Mouse (Mus musculus): ENCODE measurements around the gene Irf8. TPM values are rescaled to one million over a fixed set of nuclear protein-coding genes. Genes with fewer than 3 reads are reported as not detected.

The Irf8 gene
- polyA plus RNA-seq, 1 experiment from 2014 or later, result 4.6 TPM

DNA sequence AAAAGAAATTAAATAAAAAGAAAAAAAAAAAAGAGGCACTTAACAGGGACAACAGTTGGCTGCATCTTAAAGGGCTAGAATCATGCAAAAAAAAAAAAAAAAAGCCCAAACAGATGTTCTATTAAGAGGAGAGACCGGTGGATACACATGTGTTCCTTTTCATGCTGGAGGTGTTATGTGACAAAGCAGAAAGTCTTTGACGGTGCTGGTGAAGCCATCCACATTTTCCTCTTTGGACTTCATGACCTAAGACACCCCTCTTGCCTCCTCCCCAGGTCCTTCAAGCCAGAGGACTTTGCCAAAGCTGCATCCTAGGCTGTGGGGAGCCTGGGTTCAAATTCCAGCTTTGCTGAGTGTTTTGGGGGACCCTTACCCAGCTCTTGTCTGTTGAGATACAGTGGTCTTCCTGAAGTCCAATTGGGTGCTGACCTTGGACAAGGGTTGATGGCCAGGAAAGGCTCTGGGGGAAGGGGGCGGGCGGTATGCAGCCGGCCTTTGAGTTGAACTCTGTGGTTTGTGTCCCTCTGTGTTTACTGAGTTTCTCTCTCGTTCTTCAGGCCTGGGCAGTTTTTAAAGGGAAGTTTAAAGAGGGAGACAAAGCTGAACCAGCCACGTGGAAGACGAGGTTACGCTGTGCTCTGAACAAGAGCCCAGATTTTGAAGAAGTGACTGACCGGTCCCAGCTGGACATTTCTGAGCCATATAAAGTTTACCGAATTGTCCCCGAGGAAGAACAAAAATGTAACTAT is 7.2 kb downstream of the Irf8 start:
- no peak overlapping the region for H3K27ac ChIP-seq (replicated peaks)
- no peak overlapping the region for H3K4me3 ChIP-seq
- H3K9me3 ChIP-seq, result no peaks in the 10 kb centered on the region
- peaks cover 24% of the 10 kb centered on the region for H3K4me1 ChIP-seq
- no peak for DNase-seq (ENCODE audit: low spot score)
- WGBS, result 71% methylated on average over 12 of the region's 12 CpGs
- H3K27me3 ChIP-seq (replicated peaks; ENCODE audit: low read depth, poor library complexity, severe bottlenecking), result peaks cover 47% of the 10 kb centered on the region
- no peaks in the 10 kb centered on the region for H3K36me3 ChIP-seq (replicated peaks)

DNA sequence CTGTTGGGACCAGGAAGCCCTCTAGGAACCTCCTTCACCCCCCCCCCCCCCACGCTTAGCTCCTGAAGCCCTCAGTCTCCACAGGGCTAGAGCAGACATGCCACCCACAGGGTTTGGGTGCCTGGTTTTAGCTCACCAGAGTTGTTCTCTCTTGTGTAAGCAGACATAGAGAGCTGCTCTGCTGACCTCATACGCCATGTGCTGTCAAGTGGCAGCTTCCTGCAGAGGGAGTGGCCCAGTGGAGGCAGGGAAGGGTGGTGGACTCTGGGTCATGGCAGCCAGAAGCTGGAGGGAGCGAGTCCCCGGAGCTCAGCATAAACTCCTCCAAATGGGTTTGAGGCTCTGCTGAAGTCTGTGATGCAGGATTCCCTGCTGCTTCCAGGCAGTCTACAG is 7.7 kb downstream of the Irf8 start:
- Histone ChIP-seq H3K9me3 (no peaks in the 10 kb centered on the region), H3K36me3 (replicated peaks) (no peaks in the 10 kb centered on the region), H3K27me3 (replicated peaks; ENCODE audit: low read depth, poor library complexity, severe bottlenecking) (peaks cover 42% of the 10 kb centered on the region), H3K4me1 (peaks cover 24% of the 10 kb centered on the region), H3K4me3 (no peak overlapping the region), H3K27ac (replicated peaks) (peak overlapping the region; percentile 11)
- DNase-seq (ENCODE audit: low spot score), result no peak
- WGBS, result 62% methylated on average over 4 of the region's 4 CpGs

DNA sequence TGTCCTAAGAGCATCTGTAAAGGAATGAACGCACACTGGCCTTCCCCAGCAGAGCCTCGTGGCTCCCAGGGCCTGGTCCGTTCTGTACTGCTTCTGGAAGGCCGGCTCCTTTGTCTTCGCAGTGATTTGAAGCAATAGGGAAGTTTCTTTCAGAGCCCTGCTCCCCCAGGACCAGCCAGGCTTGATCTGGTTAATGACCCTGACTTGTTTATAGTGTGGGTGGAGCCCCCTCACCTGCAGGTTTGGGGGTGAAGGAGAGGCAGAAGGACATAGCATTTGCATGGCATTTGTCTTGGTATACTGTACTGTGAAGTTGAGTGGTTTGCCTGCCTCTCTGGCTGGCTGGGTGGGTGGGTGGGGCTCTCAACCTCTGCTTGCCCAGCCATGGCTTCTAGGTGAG is 8.3 kb downstream of the Irf8 start:
- Histone ChIP-seq H3K27ac (replicated peaks) (peak overlapping the region; percentile 11; the same call in 1 of the 2 replicates), H3K4me1 (peaks cover 24% of the 10 kb centered on the region), H3K27me3 (replicated peaks; ENCODE audit: low read depth, poor library complexity, severe bottlenecking) (peaks cover 36% of the 10 kb centered on the region), H3K9me3 (no peaks in the 10 kb centered on the region), H3K36me3 (replicated peaks) (no peaks in the 10 kb centered on the region), H3K4me3 (no peak overlapping the region)
- DNase-seq (ENCODE audit: low spot score), result no peak
- 79% methylated on average over 5 of the region's 5 CpGs for WGBS

DNA sequence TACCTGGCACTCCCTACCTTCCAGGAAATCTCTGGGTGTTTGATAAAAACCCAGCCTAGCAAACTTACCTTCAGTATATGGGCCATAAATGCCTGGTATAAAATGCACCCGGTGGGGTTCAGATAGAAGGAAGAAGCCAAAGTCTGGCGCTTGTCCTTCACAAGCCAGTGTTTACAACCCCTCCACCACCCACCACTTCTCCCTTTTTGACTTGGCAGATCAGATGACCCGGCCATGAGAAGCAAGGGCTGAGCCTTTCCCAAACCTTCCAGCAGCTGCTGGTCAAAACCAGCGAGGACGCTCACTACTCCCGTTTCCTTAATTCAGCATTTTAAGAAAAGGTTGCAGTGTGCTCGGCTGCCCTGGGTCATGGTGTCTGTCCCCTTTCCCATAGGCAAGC is 9.1 kb downstream of the Irf8 start:
- no peak for DNase-seq (ENCODE audit: low spot score)
- Histone ChIP-seq H3K4me3 (no peak overlapping the region), H3K27me3 (replicated peaks; ENCODE audit: low read depth, poor library complexity, severe bottlenecking) (peaks cover 31% of the 10 kb centered on the region), H3K4me1 (peaks cover 24% of the 10 kb centered on the region), H3K36me3 (replicated peaks) (no peaks in the 10 kb centered on the region), H3K27ac (replicated peaks) (no peak overlapping the region), H3K9me3 (no peaks in the 10 kb centered on the region)
- WGBS, result 75% methylated on average over 7 of the region's 7 CpGs

DNA sequence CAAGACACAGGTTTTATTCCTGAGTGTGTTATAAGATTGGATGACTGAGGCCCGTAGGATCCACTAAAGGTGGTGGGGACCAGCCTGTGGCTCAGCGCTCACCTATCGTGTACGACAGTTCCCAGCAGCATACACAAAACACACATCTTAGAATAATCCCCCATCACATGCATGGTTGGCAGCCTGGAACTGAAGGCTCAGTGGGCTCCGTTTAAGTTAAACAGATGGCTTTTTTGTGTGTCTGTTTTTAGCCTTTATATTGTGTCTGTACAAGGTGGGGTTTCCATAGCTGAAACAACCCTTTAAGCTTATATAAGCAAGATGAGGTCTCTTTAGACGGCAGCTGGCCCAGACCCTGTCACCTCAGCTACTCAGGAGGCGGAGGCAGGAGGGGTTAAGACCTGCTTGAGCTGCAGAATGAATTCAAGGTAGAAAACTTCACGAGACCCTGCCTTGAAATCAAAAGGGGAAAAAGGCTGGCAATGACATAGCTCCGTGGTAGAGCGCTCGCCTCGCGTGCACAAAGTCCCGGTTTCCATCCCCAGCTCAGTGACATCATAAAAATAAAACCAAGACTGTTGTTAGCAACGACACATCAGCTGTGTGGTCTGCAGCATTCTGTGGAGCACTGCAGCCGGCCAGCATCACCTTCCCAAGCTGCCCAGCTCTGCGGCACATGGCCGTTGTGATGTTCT is 10.0 kb downstream of the Irf8 start:
- Histone ChIP-seq H3K4me1 (peaks cover 32% of the 10 kb centered on the region), H3K27ac (replicated peaks) (no peak overlapping the region), H3K36me3 (replicated peaks) (no peaks in the 10 kb centered on the region), H3K9me3 (no peaks in the 10 kb centered on the region), H3K4me3 (no peak overlapping the region), H3K27me3 (replicated peaks; ENCODE audit: low read depth, poor library complexity, severe bottlenecking) (peaks cover 31% of the 10 kb centered on the region)
- DNase-seq (ENCODE audit: low spot score), result no peak
- 75% methylated on average over 18 of the region's 18 CpGs for WGBS

DNA sequence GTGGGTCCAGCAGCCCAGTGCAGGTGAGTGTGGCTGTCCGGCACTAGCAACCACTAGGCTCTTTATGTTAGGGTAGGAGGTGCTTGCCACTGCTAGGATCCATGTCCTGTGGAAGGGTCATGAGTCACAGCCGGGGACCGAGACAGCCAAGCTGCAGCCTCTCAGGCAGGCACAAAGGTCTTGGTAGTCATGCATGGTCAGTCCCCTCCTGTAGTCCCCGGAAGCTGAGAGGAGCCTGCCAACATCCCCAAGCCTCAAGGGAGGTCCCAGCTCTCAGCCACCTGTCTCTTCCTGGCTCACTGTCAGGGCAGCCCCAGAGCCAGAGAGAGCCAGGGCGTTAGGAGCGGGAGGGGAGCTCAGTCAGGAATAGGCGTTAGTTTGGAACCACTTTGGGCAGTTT is 11.1 kb downstream of the Irf8 start:
- peaks cover 31% of the 10 kb centered on the region for H3K27me3 ChIP-seq (replicated peaks; ENCODE audit: low read depth, poor library complexity, severe bottlenecking)
- H3K9me3 ChIP-seq, result no peaks in the 10 kb centered on the region
- no peak overlapping the region for H3K27ac ChIP-seq (replicated peaks)
- peaks cover 43% of the 10 kb centered on the region for H3K4me1 ChIP-seq
- DNase-seq (ENCODE audit: low spot score), result no peak
- H3K4me3 ChIP-seq, result no peak overlapping the region
- no peaks in the 10 kb centered on the region for H3K36me3 ChIP-seq (replicated peaks)
- WGBS, result 83% methylated on average over 7 of the region's 7 CpGs

DNA sequence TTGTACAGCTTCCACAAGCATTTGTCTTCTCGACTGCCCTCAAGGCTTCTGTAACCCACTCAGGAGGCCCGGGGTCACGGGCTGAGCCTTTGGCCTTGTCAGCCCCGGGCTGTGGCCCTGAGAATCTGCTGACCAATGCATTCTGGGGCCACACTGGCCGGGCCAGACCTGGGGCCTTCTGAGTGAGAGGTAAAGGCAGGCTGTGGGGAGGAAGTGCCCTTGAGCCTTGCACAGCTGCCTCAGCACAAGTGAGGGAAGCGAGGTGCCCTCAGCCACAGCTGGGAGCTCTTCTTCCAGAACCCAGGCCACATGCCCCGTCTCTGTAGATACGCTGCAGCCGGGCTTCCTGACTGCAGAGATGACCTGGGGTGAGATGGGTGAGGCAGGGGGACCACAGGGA is 14.5 kb downstream of the Irf8 start:
- H3K4me3 ChIP-seq, result no peak overlapping the region
- peaks cover 51% of the 10 kb centered on the region for H3K4me1 ChIP-seq
- peaks cover 32% of the 10 kb centered on the region for H3K27me3 ChIP-seq (replicated peaks; ENCODE audit: low read depth, poor library complexity, severe bottlenecking)
- no peak overlapping the region; the same call in 1 of the 2 replicates for H3K27ac ChIP-seq (replicated peaks)
- no peaks in the 10 kb centered on the region for H3K9me3 ChIP-seq
- 75% methylated on average over 9 of the region's 9 CpGs for WGBS
- H3K36me3 ChIP-seq (replicated peaks), result no peaks in the 10 kb centered on the region
- DNase-seq (ENCODE audit: low spot score), result no peak

DNA sequence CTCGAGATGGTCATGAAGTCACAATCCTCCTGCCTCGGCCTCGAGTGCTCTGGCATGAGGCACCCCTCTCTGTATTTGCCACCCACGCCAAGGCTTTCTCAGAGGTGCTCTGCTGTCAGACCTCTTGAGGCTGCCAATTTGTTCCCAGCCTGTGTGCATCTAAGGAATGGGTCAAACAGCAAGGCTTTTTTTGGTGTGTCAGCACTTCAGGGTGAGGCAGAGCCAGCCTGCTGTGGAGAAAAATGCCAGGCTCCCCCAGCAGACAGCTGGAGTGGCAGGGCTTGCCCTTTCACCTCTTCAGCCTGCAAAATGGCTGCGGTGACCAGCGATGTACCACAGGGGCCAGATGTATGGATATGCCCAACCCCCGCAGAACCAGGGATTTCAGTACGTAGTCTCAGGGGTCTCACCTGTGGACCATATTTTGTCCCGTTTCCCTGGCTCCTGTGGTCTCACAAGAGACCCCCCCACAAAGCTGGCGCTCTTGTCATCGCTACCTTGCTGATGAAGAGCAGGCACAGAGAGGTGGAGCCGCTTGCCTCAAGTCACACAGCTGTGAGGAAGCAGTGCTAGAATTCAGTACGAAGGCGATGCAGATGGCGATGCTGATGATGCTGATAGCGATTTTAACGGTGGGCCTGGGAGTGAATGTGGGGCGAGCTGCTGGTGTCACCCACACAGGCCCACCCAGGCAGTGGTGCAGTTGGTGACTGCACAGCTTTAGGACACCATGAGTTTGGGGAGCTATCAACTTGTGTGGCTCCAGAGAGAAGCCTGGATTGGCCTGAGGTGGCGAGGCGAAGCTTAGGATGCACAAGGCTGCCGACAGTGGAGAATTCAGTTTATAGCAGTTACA is 15.3 kb downstream of the Irf8 start:
- H3K27me3 ChIP-seq (replicated peaks; ENCODE audit: low read depth, poor library complexity, severe bottlenecking), result peaks cover 38% of the 10 kb centered on the region
- DNase-seq (ENCODE audit: low spot score), result no peak
- H3K27ac ChIP-seq (replicated peaks), result peak overlapping the region; percentile 69
- WGBS, result 72% methylated on average over 21 of the region's 21 CpGs
- 0 out of 2 replicates have a peak overlapping the region, but pooled peaks have one; percentile 16 for H3K4me3 ChIP-seq
- peaks cover 56% of the 10 kb centered on the region for H3K4me1 ChIP-seq
- no peaks in the 10 kb centered on the region for H3K9me3 ChIP-seq
- H3K36me3 ChIP-seq (replicated peaks), result no peaks in the 10 kb centered on the region

DNA sequence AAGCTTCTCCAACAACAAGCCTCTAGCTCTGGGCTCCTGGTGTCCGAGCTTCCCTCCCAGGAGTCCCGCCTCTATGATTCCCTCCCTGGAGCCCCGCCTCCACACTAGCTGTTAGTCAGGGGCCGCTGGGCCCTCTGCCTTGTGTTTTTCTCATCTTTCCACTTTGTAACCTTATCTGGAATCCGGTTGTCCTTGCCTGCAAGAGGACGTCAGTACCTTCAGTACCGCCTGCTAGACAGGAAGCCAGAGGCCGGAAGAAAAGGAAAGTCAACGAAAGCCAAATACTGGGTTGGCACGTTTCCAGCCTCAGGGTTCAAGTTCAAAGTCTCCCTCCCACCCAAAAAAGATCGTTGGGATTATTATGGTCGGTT is 15.9 kb downstream of the Irf8 start:
- 15% methylated on average over 12 of the region's 12 CpGs for WGBS
- DNase-seq (ENCODE audit: low spot score), result peak; percentile 63
- Histone ChIP-seq H3K9me3 (no peaks in the 10 kb centered on the region), H3K27ac (replicated peaks) (peak overlapping the region; percentile 69), H3K4me1 (peaks cover 56% of the 10 kb centered on the region), H3K27me3 (replicated peaks; ENCODE audit: low read depth, poor library complexity, severe bottlenecking) (peaks cover 38% of the 10 kb centered on the region), H3K36me3 (replicated peaks) (no peaks in the 10 kb centered on the region), H3K4me3 (0 out of 2 replicates have a peak overlapping the region, but pooled peaks have one; percentile 16)

DNA sequence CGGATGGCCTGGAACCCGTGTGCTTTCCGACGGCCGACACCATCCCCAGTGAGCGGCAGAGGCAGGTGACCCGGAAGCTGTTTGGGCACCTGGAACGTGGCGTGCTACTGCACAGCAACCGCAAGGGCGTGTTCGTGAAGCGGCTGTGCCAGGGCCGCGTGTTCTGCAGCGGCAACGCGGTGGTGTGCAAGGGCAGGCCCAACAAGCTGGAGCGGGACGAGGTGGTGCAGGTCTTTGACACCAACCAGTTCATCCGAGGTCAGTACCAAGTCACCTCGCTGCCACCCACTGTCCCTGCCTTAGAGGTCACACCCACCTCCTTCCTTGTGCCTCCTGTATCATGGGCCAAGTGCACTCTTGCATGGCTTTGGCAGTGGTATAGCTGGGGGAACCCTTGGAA is 17.3 kb downstream of the Irf8 start:
- no peak overlapping the region for H3K27ac ChIP-seq (replicated peaks)
- H3K4me1 ChIP-seq, result peaks cover 67% of the 10 kb centered on the region
- no peak for DNase-seq (ENCODE audit: low spot score)
- no peak overlapping the region for H3K4me3 ChIP-seq
- H3K36me3 ChIP-seq (replicated peaks), result no peaks in the 10 kb centered on the region
- WGBS, result 94% methylated on average over 22 of the region's 22 CpGs
- H3K27me3 ChIP-seq (replicated peaks; ENCODE audit: low read depth, poor library complexity, severe bottlenecking), result peaks cover 40% of the 10 kb centered on the region
- no peaks in the 10 kb centered on the region for H3K9me3 ChIP-seq

DNA sequence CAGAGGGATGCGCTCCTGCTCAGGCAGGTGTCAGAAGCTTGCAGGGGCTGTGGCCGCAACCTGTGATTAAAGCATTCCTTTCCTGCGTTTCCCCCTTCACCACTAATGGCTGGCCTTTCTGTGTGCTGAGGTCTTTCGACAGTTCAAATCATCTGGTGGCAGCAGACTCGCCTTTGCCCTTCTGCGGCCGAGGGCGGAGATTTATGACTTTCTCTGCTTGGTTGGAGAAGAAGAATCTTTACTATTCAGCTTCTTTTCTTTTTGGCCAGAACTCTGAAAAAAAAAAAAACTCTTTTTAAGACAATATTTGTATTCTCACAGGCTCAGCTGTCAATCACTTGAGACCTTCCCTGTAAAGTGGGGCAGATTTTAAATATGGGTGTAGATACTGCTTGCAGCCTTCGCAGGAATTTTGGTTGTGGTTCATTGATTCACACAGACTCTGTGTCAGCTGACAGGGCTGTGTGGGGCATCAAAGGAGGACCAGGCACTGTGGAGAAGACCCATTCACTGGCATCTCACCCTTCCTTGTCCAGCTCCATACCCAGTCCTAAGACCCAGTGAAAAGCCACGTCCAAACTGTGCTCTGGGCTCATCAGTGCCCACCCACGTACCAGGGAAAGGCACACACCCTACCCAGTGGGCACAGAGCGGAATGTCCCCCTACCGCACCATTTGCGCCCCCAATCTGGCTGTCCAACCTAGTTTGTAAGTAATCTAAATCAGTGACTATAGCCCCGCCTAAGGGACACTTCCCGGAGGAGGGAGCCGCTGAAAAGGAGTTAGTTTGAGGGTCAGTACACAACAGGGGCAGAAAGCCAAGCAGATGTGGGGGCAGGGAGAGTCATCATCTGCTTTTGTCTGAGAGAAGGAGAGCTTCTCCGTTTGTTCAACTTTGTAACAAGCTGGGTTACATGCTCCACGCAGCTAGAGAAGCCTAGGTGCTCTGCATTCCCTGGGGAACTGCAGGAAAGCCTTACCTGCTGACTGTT is 19.4 kb downstream of the Irf8 start:
- peak; percentile 27 for DNase-seq (ENCODE audit: low spot score)
- WGBS, result 52% methylated on average over 19 of the region's 19 CpGs
- peaks cover 63% of the 10 kb centered on the region for H3K4me1 ChIP-seq

More for the DNA sequence above, 19.4 kb downstream of the Irf8 start:
- no peaks in the 10 kb centered on the region for H3K36me3 ChIP-seq (replicated peaks)
- H3K4me3 ChIP-seq, result no peak overlapping the region
- H3K27ac ChIP-seq (replicated peaks), result peak overlapping the region; percentile 27; the same call in 1 of the 2 replicates
- H3K27me3 ChIP-seq (replicated peaks; ENCODE audit: low read depth, poor library complexity, severe bottlenecking), result peaks cover 35% of the 10 kb centered on the region
- no peaks in the 10 kb centered on the region for H3K9me3 ChIP-seq

Data from embryonic facial prominence, embryonic 10.5 days (tissue).